Mouse (Mus musculus) neural tube, embryonic 11.5 days (tissue): ENCODE data around the gene Pold2. TPM values are rescaled to one million over a fixed set of nuclear protein-coding genes. Genes with fewer than 3 reads are reported as not detected.

Experiments
- ATAC-seq: fragments of 200-750 bp; cut with Nextera tagmentation; 2 replicates; pipeline ENCODE4 v1.8.0; 2017; ENCODE audit warnings: moderate number of reproducible peaks, mild to moderate bottlenecking, moderate TSS enrichment, moderate library complexity; ENCODE audit not compliant: insufficient read depth, low FRiP score, low TSS enrichment
- DNase-seq: peaks from one replicate; pipeline ENCODE4 v3.0.0-alpha.2; 2015; ENCODE audit warnings: low spot score
- H3K27ac ChIP-seq: fragments of 300-500 bp; sonication (generic); 2 replicates; pipeline ENCODE4 v1.5.1; 2014; ENCODE audit warnings: low read depth, mild to moderate bottlenecking, low read length
- H3K27me3 ChIP-seq: fragments of 300-500 bp; sonication (generic); 2 replicates; pipeline ENCODE4 v1.6.1; 2014; ENCODE audit warnings: mild to moderate bottlenecking, low read length, mixed read lengths; ENCODE audit not compliant: control insufficient read depth, insufficient read depth
- H3K36me3 ChIP-seq: fragments of 300-500 bp; sonication (generic); 2 replicates; pipeline ENCODE4 v1.6.1; 2014; ENCODE audit warnings: mild to moderate bottlenecking, low read length, moderate library complexity, mixed read lengths; ENCODE audit not compliant: control insufficient read depth, insufficient read depth
- H3K4me1 ChIP-seq: fragments of 300-500 bp; sonication (generic); 2 replicates; pipeline ENCODE4 v1.6.1; 2014; ENCODE audit warnings: low read length, mixed read lengths; ENCODE audit not compliant: control insufficient read depth, insufficient read depth
- H3K4me2 ChIP-seq: fragments of 300-500 bp; sonication (generic); 2 replicates; pipeline ENCODE4 v1.6.1; 2014; ENCODE audit warnings: low read depth, mild to moderate bottlenecking, moderate library complexity
- H3K4me3 ChIP-seq: fragments of 300-500 bp; sonication (generic); 2 replicates; pipeline ENCODE4 v1.5.1; 2014; ENCODE audit warnings: low read depth, low read length
- H3K9ac ChIP-seq: fragments of 300-500 bp; sonication (generic); 2 replicates; pipeline ENCODE4 v1.6.1; 2014; ENCODE audit warnings: mild to moderate bottlenecking, low read length
- H3K9me3 ChIP-seq: fragments of 300-500 bp; sonication (generic); 2 replicates; pipeline ENCODE4 v1.6.1; 2016; ENCODE audit warnings: low read length; ENCODE audit not compliant: control insufficient read depth
- WGBS: fragments of 180-500 bp; shearing (Covaris S2); extraction: QIAGEN DNeasy Blood & Tissue Kit; methylation state at CpG from one replicate; pipeline ENCODE4 v1.1.7; 2014; 5-methylcytosine and 5-hydroxymethylcytosine counted together
- polyA plus RNA-seq: library from polyadenylated mRNA; unstranded; fragments of >200 nt; fragmentation: Nextera tagmentation; extraction: Ambion mirVana; gene quantifications from 2 replicates; pipeline ENCODE4 v1.2.1, GENCODE M21; 2014

The Pold2 gene
- polyA plus RNA-seq, 1 experiment from 2014 or later, result 102 TPM

DNA sequence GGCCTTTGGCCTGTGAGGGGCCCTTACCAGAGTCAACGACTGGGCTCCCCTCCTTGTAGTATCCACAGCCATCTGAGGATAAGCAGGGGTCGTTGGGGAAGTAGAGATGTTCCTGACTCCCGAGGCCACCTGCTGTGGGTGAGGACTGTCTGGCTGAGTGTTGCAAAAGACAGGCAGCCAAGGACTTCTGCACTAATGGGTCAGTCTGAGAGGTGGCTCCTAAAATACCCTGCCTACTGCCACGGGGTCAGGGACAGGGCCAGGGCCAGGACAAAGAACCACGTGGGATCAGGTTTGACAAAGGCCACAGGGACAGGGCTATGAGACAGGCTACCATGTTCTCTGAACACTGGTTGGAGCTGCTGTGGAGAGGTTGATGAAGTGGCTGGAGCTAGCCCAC lies 36.8 kb upstream of the Pold2 start:
- WGBS, result 54% methylated on average over 5 of the region's 5 CpGs
- no peaks in the 10 kb centered on the region for H3K27me3 ChIP-seq
- no peaks in the 10 kb centered on the region for H3K4me1 ChIP-seq
- H3K27ac ChIP-seq, result no peak overlapping the region
- ATAC-seq, result no peak
- no peaks in the 10 kb centered on the region for H3K9me3 ChIP-seq
- no peak overlapping the region for H3K4me2 ChIP-seq
- DNase-seq, result peak; percentile 8
- no peaks in the 10 kb centered on the region for H3K36me3 ChIP-seq
- H3K9ac ChIP-seq, result no peak overlapping the region
- H3K4me3 ChIP-seq, result no peak overlapping the region

DNA sequence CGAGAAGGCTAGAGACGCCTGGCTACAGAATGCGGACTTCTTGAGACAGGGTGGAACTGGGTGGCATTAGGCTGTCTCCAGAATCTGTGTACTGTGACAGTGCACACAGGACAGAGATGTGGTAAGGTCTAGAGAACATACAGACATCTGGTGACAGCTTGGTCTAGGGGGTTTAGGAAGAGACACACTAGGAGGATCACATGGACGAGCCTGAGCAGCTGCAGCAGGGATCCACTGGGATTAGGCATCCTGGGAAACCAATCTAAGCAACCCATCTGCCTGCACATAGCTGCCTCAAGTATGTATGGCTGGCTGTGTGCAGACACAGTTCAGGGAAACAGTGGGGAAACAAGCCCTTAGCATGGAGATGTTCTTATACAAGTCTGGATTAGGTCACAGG lies 35.8 kb upstream of the Pold2 start:
- Histone ChIP-seq H3K27ac (no peak overlapping the region), H3K9me3 (no peaks in the 10 kb centered on the region), H3K36me3 (no peaks in the 10 kb centered on the region), H3K4me2 (no peak overlapping the region), H3K27me3 (no peaks in the 10 kb centered on the region), H3K4me3 (no peak overlapping the region), H3K4me1 (no peaks in the 10 kb centered on the region), H3K9ac (no peak overlapping the region)
- DNase-seq (peak; percentile 5), ATAC-seq (no peak)
- WGBS, result 82% methylated on average over 4 of the region's 4 CpGs

DNA sequence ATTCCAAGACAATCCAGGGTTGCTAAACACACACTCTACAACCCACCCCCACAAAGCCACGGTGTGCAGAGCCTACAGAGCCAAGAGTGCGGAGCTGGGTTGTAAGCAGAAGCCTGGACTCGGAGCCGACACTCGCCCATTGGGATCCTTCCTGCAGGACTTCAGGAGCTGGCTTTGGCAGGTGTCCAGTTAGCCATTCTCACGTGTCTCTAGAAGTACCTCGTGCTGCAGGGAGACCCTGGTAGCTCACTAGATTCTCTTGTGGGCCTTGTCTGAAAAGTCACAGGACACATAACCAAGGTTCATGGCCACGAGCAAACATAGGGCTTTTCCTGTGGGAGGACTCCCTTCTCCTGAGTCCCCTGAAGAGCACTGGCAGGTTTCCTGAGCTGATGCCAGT lies 35.2 kb upstream of the Pold2 start:
- Histone ChIP-seq H3K4me2 (no peak overlapping the region), H3K27ac (no peak overlapping the region), H3K9ac (no peak overlapping the region), H3K4me3 (no peak overlapping the region), H3K9me3 (no peaks in the 10 kb centered on the region), H3K36me3 (no peaks in the 10 kb centered on the region), H3K27me3 (no peaks in the 10 kb centered on the region), H3K4me1 (no peaks in the 10 kb centered on the region)
- DNase-seq, result peak; percentile 7
- 79% methylated on average over 8 of the region's 8 CpGs for WGBS
- no peak for ATAC-seq

DNA sequence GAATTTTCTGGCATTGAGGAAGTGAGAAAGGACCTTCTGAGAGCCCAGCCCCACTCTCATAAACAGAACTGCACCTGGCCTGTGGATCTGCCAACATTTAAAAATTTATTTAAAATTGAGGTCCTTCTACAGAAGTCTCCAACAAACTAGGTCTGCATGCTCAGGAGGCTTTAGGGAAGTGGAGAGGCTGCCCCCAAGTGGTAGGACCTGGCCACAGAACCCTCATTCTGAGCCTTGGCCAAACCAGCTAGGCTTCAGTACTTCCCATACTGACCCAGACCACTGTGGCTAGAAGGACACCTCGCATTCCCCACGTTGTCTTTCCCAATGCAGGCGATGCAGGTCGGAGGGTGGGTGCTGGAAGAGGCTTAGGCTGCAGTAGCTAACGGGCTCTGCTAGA lies 34.5 kb upstream of the Pold2 start:
- 32% methylated on average over 5 of the region's 5 CpGs for WGBS
- H3K9ac ChIP-seq, result no peak overlapping the region
- no peak overlapping the region for H3K4me2 ChIP-seq
- H3K9me3 ChIP-seq, result no peaks in the 10 kb centered on the region
- no peak overlapping the region for H3K4me3 ChIP-seq
- ATAC-seq (no peak), DNase-seq (peak; percentile 69)
- H3K27ac ChIP-seq, result no peak overlapping the region
- H3K27me3 ChIP-seq, result no peaks in the 10 kb centered on the region
- H3K36me3 ChIP-seq, result no peaks in the 10 kb centered on the region
- H3K4me1 ChIP-seq, result no peaks in the 10 kb centered on the region

DNA sequence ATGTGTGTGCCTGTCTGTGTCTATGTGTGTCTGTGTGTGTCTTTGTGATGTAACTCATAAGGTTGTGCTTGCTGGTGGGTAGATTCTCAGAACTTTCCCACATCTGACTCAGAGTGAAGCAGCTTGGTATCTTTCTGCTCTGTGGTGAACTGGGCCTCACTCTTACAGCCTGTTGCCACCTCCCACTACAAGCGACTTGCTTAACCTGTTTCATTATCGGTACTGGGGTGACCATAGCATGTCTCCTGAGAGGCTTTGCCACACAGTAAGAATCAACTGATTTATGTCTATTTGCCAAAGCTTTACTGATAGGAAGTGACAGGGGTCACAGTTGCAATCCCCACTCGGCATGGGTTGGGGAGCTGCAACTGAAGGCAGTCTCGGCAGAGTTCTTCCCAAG lies 30.6 kb upstream of the Pold2 start:
- DNase-seq (no peak), ATAC-seq (no peak)

DNA sequence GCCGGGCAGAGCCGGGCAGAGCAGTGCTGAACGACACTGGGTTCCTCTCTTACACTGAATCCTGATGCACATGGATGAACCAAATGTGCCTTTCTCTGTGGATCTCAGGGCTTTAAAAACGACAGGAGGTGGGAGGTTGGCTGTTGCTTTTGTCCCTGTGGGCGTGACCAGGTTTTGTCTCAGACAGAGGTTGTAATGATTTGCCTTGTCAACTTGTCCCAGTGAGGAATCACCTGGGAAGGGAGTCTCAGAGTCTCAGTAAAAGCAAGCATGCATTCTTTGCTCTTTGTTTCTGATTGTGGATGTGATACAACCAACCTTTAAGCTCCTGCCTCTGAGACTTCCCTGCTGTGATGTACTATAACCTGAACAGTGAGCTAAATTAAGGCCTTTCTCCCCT lies 29.0 kb upstream of the Pold2 start:
- no peak for ATAC-seq
- no peak overlapping the region for H3K27ac ChIP-seq
- no peak overlapping the region for H3K4me3 ChIP-seq
- DNase-seq, result no peak
- H3K9ac ChIP-seq, result no peak overlapping the region
- peaks cover 4% of the 10 kb centered on the region; the same call in 1 of the 2 replicates for H3K4me1 ChIP-seq
- 35% methylated on average over 5 of the region's 5 CpGs for WGBS
- no peaks in the 10 kb centered on the region for H3K36me3 ChIP-seq
- H3K4me2 ChIP-seq, result no peak overlapping the region
- no peaks in the 10 kb centered on the region for H3K27me3 ChIP-seq
- no peaks in the 10 kb centered on the region for H3K9me3 ChIP-seq

More for the DNA sequence above, 30.6 kb upstream of the Pold2 start:
- no peak overlapping the region for H3K27ac ChIP-seq
- no peaks in the 10 kb centered on the region for H3K9me3 ChIP-seq
- no peak overlapping the region for H3K4me3 ChIP-seq
- H3K4me2 ChIP-seq, result no peak overlapping the region
- H3K9ac ChIP-seq, result no peak overlapping the region
- H3K36me3 ChIP-seq, result no peaks in the 10 kb centered on the region
- no peaks in the 10 kb centered on the region for H3K4me1 ChIP-seq
- no peaks in the 10 kb centered on the region for H3K27me3 ChIP-seq
- WGBS, result 87% methylated on average over 4 of the region's 4 CpGs

DNA sequence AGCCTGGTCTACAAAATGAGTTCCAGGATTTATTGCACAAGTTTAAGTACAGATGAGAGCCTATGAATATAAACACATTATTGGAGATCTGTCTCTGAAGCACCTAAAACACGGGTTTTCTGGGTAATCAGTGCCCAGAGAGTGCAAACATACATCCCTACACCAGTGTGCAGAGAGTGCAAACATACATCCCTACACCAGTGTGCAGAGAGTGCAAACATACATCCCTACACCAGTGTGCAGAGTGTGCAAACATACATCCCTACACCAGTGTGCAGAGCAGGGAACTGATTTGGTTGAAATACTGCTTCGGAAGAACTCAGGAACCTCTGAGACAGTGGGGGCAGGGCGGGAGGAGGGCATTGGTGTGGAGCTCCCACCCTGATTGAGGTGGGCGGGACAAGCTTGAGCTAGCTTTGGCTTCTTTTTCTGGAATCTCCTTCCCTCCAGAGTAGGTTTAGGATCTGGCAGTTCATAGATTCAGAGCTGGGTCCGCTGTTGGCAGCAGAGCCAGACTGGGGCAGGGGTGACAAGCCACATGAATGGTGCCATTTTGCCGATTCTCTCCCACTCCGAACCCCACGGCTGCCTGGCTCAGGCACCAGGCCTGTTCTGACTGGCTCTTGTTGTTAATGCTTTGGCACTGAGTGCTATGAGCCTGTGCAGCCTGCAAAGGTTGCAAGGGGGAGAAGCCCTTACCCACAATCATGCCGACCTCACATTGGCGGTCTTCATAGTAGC lies 27.9 kb upstream of the Pold2 start:
- no peaks in the 10 kb centered on the region for H3K36me3 ChIP-seq
- H3K4me3 ChIP-seq, result no peak overlapping the region
- no peaks in the 10 kb centered on the region for H3K9me3 ChIP-seq
- 85% methylated on average over 10 of the region's 10 CpGs for WGBS
- H3K27ac ChIP-seq, result no peak overlapping the region
- H3K9ac ChIP-seq, result no peak overlapping the region
- no peak for ATAC-seq
- H3K27me3 ChIP-seq, result no peaks in the 10 kb centered on the region
- DNase-seq, result no peak
- H3K4me1 ChIP-seq, result peaks cover 13% of the 10 kb centered on the region
- no peak overlapping the region for H3K4me2 ChIP-seq

DNA sequence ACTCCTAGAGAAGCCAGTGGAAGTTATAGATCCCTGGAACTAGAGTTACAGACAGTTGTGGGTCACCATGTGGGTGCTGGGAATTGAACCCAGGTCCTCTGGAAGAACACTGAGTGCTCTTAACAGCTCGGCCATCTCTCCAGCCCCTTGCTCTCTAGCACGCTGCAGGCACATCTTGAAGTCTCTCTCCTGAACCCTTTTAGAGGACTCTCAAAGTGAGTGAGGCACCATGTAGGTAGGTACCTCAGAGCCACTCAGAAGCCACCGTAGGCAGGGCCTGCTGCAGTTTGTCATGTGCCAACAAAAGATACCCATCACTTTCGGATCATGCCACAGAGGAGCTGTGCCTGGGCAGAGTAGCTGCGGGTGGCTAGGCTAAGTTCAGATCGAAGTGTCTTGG lies 26.8 kb upstream of the Pold2 start:
- H3K9ac ChIP-seq, result no peak overlapping the region
- DNase-seq (no peak), ATAC-seq (no peak)
- H3K27me3 ChIP-seq, result no peaks in the 10 kb centered on the region
- H3K4me2 ChIP-seq, result no peak overlapping the region
- no peak overlapping the region for H3K4me3 ChIP-seq
- peaks cover 13% of the 10 kb centered on the region for H3K4me1 ChIP-seq
- H3K27ac ChIP-seq, result no peak overlapping the region
- no peaks in the 10 kb centered on the region for H3K9me3 ChIP-seq
- no peaks in the 10 kb centered on the region for H3K36me3 ChIP-seq
- WGBS, result 94% methylated on average over 6 of the region's 6 CpGs

DNA sequence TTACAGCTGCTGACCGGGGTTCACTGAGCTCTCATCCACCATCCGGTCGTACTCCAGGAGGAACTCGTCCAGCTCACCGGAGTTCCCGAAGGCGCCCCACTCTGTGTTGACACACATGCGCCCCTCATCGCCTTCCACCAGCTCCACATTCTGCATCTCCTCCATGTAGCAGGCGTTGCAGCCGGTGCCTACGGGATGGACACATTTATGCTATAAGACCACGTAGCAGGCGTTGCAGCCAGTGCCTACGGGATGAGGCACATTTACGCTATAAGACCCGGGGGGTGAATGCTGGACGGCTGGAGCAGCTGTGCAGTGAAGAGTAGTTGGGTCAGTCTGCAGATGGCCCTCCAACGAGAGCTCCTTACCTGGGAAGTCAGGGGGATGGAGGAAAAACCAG lies 26.3 kb upstream of the Pold2 start:
- Histone ChIP-seq H3K9me3 (no peaks in the 10 kb centered on the region), H3K4me2 (no peak overlapping the region), H3K4me3 (no peak overlapping the region), H3K27me3 (no peaks in the 10 kb centered on the region), H3K36me3 (no peaks in the 10 kb centered on the region), H3K9ac (no peak overlapping the region), H3K4me1 (peaks cover 13% of the 10 kb centered on the region), H3K27ac (no peak overlapping the region)
- DNase-seq (no peak), ATAC-seq (no peak)
- 86% methylated on average over 19 of the region's 19 CpGs for WGBS
